Mouse (Mus musculus): ENCODE data around the gene Arel1.

DNA sequence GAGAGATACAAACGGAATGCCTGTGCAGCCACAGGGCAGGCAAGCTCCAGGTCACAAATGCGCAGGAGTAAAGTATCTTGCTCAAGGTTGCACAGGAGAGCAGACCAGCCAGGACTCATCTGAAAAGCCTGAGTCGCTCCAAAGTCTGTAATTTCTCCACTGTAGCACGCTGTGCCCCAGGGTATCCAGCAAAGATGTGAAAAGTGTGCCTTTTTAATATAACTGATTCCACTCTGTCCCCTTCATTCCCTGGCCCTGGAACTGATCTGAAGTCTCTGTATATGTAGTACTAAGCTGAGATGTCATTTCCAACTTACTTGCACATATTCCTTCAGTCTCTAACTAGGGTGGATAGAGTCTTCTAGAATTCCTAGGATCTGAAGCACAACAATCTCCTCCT is 87.9 kb downstream of the Arel1 start:
- TF ChIP-seq POLR2A (IDR thresholded peaks at IDR 0.05; ENCODE audit: extremely low read depth, insufficient read depth, low read length) = no peak
- no peak for TF ChIP-seq CTCF (IDR thresholded peaks at IDR 0.05; ENCODE audit: low read depth, low read length)
